ENCODE assay signal across 28 mouse cellular contexts in the genomic region with DNA sequence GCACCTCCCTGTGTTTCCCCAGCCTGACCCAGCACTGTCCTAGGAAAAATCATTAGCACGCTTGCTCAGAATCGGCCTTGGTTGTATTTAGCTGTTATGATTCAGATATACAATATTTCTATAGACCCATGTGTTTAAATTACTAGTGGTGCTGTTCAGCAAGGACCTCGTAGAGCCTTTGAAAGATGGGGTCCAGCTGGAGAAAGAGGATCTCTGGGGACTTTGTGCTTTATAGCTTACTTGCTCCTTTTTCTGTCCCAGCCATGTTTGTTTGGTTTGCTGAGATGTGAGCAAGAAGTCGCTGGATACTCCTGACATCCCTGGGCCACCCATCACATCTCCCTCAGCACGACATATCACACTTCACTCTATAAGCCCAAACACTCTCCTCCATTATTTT.
DNase-seq lines count a peak whose midpoint lies in the region; ATAC-seq and TF ChIP-seq lines count a peak whose summit lies in the region.
"Had no signal": no experiment of that assay in that cellular context is flagged by ENCODE, and none has a peak within 500 bp of the region (broad histone marks: within the 10 kb centered on the region; RNA-seq: fewer than 3 reads in every experiment).

No protein-coding gene starts in this region.

- H3K4me3 ChIP-seq in heart, embryonic 10.5 days, result no peak overlapping the region
- no peak overlapping the region for H3K4me3 ChIP-seq in heart, embryonic 13.5 days
- no peak overlapping the region for H3K4me3 ChIP-seq in heart, postnatal 0 days (ENCODE audit: low read depth, low read length)
- H3K4me3 ChIP-seq in lung, embryonic 16.5 days (ENCODE audit: low read length), result no peak overlapping the region
- H3K4me3 ChIP-seq: embryonic facial prominence, embryonic 10.5 days; embryonic facial prominence, embryonic 13.5 days; forebrain, embryonic 10.5 days; forebrain, embryonic 13.5 days; hindbrain, embryonic 10.5 days; hindbrain, embryonic 13.5 days; intestine, embryonic 15.5 days had no signal

- no peaks in the 10 kb centered on the region for H3K36me3 ChIP-seq in heart, embryonic 10.5 days
- no peaks in the 10 kb centered on the region for H3K36me3 ChIP-seq in heart, embryonic 13.5 days
- no peaks in the 10 kb centered on the region for H3K36me3 ChIP-seq in heart, postnatal 0 days (replicated peaks; ENCODE audit: control insufficient read depth, insufficient read depth, low read length)
- no peaks in the 10 kb centered on the region for H3K36me3 ChIP-seq in lung, embryonic 16.5 days (ENCODE audit: control insufficient read depth, insufficient read depth, low read length)
- H3K36me3 ChIP-seq: embryonic facial prominence, embryonic 10.5 days; embryonic facial prominence, embryonic 13.5 days; forebrain, embryonic 10.5 days; hindbrain, embryonic 10.5 days; hindbrain, embryonic 13.5 days; intestine, embryonic 15.5 days had no signal

- no peak for TF ChIP-seq CTCF in heart, postnatal 0 days (IDR thresholded peaks at IDR 0.05; ENCODE audit: low read depth)

- DNase-seq in heart, embryonic 10.5 days (ENCODE audit: low spot score), result no peak
- no peak for DNase-seq in heart, postnatal 36 days
- no peak for DNase-seq in heart, postnatal 14 days
- DNase-seq in heart, postnatal 0 days (ENCODE audit: low spot score), result no peak
- no peak for DNase-seq in heart, adult 8-10 months (ENCODE audit: low spot score)
- no peak for DNase-seq in lung, postnatal 4 days
- DNase-seq: adrenal gland, adult 8-10 months; adrenal gland, postnatal 25 days; cerebellum, adult 11-12 months; cerebellum, adult 8-10 months; cerebellum, postnatal 10 days; cerebellum, postnatal 36 days; embryo, embryonic 11 days; gastrocnemius, postnatal 10 days; gastrocnemius, postnatal 36 days; kidney, adult 11 months had no signal

- peaks cover 49% of the 10 kb centered on the region for H3K4me1 ChIP-seq in heart, embryonic 10.5 days
- H3K4me1 ChIP-seq in heart, embryonic 13.5 days, result peaks cover 60% of the 10 kb centered on the region
- H3K4me1 ChIP-seq in heart, postnatal 0 days (ENCODE audit: control insufficient read depth, insufficient read depth), result peaks cover 23% of the 10 kb centered on the region
- H3K4me1 ChIP-seq in lung, embryonic 16.5 days (replicated peaks; ENCODE audit: control insufficient read depth, insufficient read depth, low read length), result 0 out of 2 replicates have a peak, but pooled peaks cover under 1% of the 10 kb centered on the region
- H3K4me1 ChIP-seq: forebrain, embryonic 13.5 days; hindbrain, embryonic 13.5 days; intestine, embryonic 15.5 days had no signal

- 0 out of 2 replicates have a peak overlapping the region, but pooled peaks have one; percentile 3 for H3K9ac ChIP-seq in heart, embryonic 13.5 days
- no peak overlapping the region for H3K9ac ChIP-seq in heart, postnatal 0 days (replicated peaks; ENCODE audit: low read depth, low read length)
- H3K9ac ChIP-seq in lung, embryonic 16.5 days (ENCODE audit: low read length), result no peak overlapping the region
- H3K9ac ChIP-seq: embryonic facial prominence, embryonic 13.5 days; forebrain, embryonic 13.5 days; hindbrain, embryonic 13.5 days; intestine, embryonic 15.5 days had no signal

- TF ChIP-seq EP300 in heart, postnatal 0 days (IDR thresholded peaks at IDR 0.05; ENCODE audit: low read depth), result no peak

- ATAC-seq in heart, embryonic 13.5 days (ENCODE audit: extremely low read depth, insufficient number of reproducible peaks, low FRiP score, low TSS enrichment), result no peak
- ATAC-seq in heart, postnatal 0 days (ENCODE audit: insufficient read depth, low read depth), result no peak
- peak; percentile 37; the same call in 1 of the 2 replicates for ATAC-seq in lung, embryonic 16.5 days (ENCODE audit: low read depth)
- ATAC-seq: activated CD4-positive, CD25-positive, alpha-beta regulatory T cell, adult 4 months; forebrain, embryonic 13.5 days; forebrain, embryonic 16.5 days; hindbrain, embryonic 16.5 days; intestine, embryonic 15.5 days had no signal

- peak overlapping the region; percentile 42 for H3K4me2 ChIP-seq in heart, embryonic 13.5 days
- H3K4me2 ChIP-seq in heart, postnatal 0 days (ENCODE audit: low read depth, low read length), result 0 out of 2 replicates have a peak overlapping the region, but pooled peaks have one; percentile 31
- H3K4me2 ChIP-seq in lung, embryonic 16.5 days (ENCODE audit: low read depth, low read length), result no peak overlapping the region
- H3K4me2 ChIP-seq: embryonic facial prominence, embryonic 13.5 days; forebrain, embryonic 13.5 days; hindbrain, embryonic 13.5 days; intestine, embryonic 15.5 days had no signal

- no peaks in the 10 kb centered on the region for H3K9me3 ChIP-seq in heart, embryonic 10.5 days
- H3K9me3 ChIP-seq in heart, embryonic 13.5 days, result no peaks in the 10 kb centered on the region
- no peaks in the 10 kb centered on the region for H3K9me3 ChIP-seq in heart, postnatal 0 days (replicated peaks; ENCODE audit: control insufficient read depth, low read length)
- no peaks in the 10 kb centered on the region for H3K9me3 ChIP-seq in lung, embryonic 16.5 days (ENCODE audit: control insufficient read depth, low read length)
- H3K9me3 ChIP-seq: embryonic facial prominence, embryonic 10.5 days; embryonic facial prominence, embryonic 13.5 days; forebrain, embryonic 10.5 days; forebrain, embryonic 13.5 days; hindbrain, embryonic 10.5 days; hindbrain, embryonic 13.5 days; intestine, embryonic 15.5 days had no signal

- H3K27ac ChIP-seq in heart, embryonic 10.5 days, result peak overlapping the region; percentile 62
- peak overlapping the region; percentile 71; the same call in 1 of the 2 replicates for H3K27ac ChIP-seq in heart, embryonic 13.5 days (replicated peaks)
- H3K27ac ChIP-seq in heart, postnatal 0 days (ENCODE audit: low read depth), result no peak overlapping the region
- no peak overlapping the region for H3K27ac ChIP-seq in lung, embryonic 16.5 days (ENCODE audit: low read length)
- H3K27ac ChIP-seq: embryonic facial prominence, embryonic 10.5 days; embryonic facial prominence, embryonic 13.5 days; forebrain, embryonic 10.5 days; forebrain, embryonic 13.5 days; hindbrain, embryonic 10.5 days; hindbrain, embryonic 13.5 days; intestine, embryonic 15.5 days had no signal

- WGBS in heart, embryonic 10.5 days, result 73% methylated on average over 5 of the region's 5 CpGs
- 51% methylated on average over 5 of the region's 5 CpGs for WGBS in heart, embryonic 13.5 days
- 57% methylated on average over 5 of the region's 5 CpGs for WGBS in heart, postnatal 0 days
- WGBS in lung, embryonic 16.5 days, result 51% methylated on average over 5 of the region's 5 CpGs

- H3K27me3 ChIP-seq in heart, embryonic 10.5 days (ENCODE audit: insufficient read depth, poor library complexity, severe bottlenecking), result 0 out of 2 replicates have a peak, but pooled peaks cover 6% of the 10 kb centered on the region
- H3K27me3 ChIP-seq in heart, embryonic 13.5 days (replicated peaks), result peaks cover 10% of the 10 kb centered on the region; the same call in 1 of the 2 replicates
- no peaks in the 10 kb centered on the region for H3K27me3 ChIP-seq in heart, postnatal 0 days (ENCODE audit: control insufficient read depth, insufficient read depth, low read length)
- no peaks in the 10 kb centered on the region for H3K27me3 ChIP-seq in lung, embryonic 16.5 days (ENCODE audit: control insufficient read depth, insufficient read depth, low read depth, low read length)
- H3K27me3 ChIP-seq: forebrain, embryonic 13.5 days; hindbrain, embryonic 13.5 days; intestine, embryonic 15.5 days had no signal

- intact Hi-C loops in heart, postnatal 36 days (cut with DNase I), result loop anchor here (5.0 kb wide), 2 partner anchors 102 to 307 kb away; no protein-coding TSS in a partner anchor
- intact Hi-C loops in heart, postnatal 14 days (cut with DNase I), result loop anchor here (5.0 kb wide), 1 partner anchor 97 kb away; no protein-coding TSS in a partner anchor

Comparison
In these comparisons a context has a peak if more than half of its experiments do, and no peak if none do; other contexts are left out.
1. H3K27ac ChIP-seq: peak in heart, embryonic 10.5 days (single experiment) and heart, embryonic 13.5 days (single experiment); none in heart, postnatal 0 days (single experiment) and lung, embryonic 16.5 days (single experiment).